Mouse (Mus musculus) embryo, embryonic 10 days (tissue): ENCODE measurements around the gene B3galnt1.

Experiments
- DNase-seq: peaks from one replicate; pipeline ENCODE4 v3.0.0-alpha.2; 2015; ENCODE audit warnings: low spot score

The B3galnt1 gene

DNA sequence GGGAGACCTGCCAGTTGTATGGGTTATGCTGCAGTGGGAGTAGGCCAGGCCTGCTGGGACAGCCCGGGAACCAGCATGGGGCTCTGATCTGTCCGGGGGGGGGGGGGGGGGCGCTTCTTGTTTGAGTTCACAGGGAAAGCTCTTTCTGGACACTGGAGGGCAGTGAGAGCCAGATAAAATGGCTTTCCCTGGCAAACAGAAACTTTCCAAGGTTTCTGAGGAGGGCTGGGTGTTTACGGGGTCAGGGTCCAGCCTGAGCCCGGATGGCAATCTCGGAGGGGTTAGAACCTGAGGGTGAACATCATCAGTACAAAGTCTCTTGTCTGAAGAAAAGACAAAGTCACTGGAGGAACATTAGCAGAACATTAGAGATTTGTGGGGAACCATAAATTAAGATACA is 35.4 kb downstream of the B3galnt1 start:
- no peak for DNase-seq

DNA sequence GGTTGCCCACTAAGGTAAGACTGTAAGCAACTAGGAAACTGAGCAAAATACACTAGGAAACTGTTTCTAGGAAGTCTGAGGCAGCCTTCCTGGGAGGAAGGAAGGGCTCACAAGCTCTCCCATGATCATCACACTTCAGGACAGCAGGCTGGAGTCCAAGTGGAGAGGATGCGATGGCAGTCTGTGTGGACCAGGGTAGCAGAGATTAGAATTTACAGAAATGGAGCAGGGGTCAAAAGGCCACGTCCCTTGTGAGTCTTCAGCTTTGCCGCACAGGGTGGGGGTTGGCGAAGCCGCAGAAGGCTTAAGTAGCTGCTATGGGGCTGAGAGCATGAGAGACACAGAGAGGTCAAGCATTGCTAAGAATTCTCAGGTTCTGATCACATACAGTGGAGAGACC is 37.1 kb downstream of the B3galnt1 start:
- peak; percentile 36 for DNase-seq

DNA sequence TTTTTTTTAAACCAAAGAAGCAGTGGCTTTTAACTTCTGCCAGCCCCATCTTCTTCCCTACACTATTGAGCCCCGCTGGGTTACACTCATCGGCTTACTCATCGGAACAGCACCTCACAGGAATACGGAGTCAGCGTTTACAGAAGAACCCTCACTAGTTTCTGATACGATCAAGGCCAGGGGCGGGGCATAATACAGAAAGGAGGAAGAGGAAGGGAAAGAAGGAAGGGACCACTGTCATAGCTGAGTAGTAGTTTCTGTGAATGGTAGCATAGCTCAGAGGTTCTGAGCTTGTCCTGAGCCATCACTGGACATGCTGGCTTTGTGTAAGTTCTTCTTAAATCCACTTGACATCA is 38.8 kb downstream of the B3galnt1 start:
- DNase-seq = no peak

DNA sequence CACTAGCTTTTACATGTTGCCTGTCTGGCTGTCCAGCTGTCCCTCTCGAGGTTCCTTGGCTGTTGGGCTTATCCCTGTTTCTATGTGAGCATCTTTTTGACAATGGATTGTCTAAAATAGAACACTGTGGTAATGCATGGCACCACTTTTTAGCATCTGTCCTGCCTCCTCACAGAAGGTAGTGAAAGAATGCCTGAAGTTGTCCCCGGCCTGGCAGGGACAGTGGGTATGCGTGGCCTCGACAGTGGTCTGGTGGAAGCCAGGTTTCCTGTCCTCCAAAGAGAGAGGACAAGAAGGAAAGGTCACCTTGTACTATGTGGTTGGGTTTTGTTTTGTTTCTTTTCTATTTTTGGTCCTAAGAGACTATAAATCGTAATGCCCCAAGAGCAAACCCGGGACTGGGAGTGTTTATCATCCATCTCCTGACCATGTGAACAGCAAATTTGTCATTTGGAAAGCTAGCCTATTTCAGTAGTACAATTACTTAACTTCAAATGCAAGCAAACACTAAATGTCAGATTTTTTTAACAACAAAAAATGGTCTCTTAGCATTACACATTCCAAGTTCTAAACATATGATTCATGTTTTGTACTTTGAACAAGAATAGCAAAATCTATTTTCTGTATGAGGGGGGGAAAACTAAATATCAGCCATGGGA is 39.3 kb downstream of the B3galnt1 start:
- no peak for DNase-seq

DNA sequence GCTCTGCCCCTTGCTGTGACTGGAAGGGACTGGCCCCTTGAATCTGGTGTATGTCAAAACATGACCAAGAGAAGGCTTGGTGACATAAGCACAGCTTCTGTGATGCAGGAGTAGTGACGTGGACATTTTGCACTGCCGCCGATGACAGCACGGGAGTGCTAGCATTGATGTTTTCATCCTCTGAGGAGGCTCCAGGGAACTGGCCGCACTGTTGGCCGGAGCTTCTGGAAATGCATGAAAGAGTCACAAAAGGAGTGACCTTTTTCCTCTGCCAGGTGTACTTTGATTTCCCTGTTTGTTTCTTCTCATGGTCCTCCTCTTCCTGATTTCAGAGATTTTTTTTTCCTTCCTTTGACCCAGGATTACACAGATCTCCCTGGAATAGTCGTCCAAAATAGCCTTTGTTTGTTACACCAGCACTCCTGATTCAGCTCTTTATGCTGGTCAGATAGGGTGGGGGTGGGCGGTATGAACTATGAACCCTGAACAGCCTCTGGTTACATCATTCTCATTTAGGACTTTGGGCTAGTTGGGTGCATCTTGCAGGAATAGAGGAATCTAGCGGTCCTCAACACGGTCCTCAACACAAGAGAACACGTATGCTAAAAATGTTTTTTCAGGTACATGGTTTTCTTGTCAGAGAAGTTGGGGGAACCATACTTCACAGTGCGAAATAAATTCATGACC is 42.5 kb downstream of the B3galnt1 start:
- DNase-seq = no peak

DNA sequence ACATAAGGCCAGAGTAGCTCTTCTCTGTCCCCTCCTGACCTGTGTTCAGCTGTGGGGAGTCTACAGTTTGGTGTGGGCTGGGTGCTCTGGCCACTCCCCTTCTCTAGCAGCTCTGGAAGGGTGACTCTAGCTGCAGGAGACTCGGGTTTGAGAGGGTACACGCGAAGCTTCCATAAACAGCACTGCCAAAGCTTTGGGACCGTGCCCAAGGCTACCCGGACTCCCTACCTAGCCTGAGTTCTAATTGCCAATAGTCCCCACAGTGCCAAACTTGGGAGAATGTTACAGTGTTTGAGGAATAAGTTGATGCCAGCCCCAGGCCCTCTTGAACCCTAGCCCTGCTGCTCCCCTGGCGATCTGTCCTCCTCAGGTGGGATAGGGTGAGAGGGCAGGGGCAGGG is 43.2 kb downstream of the B3galnt1 start:
- DNase-seq = no peak

DNA sequence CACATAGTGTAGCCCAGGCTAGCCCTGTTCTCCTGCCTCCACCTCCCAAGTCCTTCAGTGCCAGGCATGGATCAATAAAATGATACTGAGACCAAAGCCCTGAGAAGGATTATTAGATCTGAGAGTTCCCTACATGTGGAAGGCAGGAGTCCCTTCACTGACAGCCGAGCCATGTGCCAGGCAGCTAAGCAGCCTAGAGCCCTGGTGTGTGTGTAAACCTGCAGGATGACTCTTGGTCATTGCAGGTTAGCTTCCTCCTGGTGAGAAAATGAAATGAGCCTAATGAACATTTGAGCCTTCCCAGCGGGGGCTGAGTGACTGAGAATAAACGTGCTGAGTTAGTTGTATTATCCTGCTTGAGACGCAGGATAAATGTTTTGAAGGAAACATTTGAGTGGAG is 49.2 kb downstream of the B3galnt1 start:
- DNase-seq = no peak

DNA sequence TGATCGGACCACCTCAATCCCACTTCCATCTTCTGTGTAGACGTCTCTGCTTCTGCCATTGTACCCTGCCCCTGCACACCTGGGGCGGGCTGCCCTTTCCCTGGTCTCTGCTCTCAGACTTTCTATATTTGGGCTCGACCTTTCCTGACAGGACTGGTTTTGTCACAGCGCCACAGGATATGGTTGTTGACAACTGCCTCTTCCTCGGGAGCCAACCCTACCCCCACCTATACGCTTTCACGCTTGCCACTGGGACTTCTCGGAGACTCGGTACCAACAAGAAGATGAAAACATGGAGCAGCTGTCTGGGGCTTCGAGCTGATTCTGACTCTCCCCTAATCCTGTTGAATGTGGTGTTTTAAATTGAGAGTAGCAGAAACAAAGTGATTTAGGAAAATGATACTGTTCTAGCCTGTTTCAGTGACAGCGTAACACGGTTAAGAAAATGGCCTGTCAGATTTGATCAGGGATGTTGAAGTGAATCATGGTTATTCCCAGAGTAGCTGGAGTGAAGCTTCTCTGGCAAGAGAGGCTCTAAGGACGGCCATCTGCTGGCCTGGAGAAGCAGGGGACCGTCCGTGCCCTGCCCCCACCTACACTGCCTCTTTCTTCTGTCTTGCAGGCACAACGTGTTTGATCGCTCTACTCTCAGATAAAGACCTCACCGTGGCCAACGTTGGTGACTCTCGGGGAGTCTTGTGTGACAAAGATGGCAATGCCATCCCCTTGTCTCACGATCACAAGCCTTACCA is 49.9 kb downstream of the B3galnt1 start:
- no peak for DNase-seq

DNA sequence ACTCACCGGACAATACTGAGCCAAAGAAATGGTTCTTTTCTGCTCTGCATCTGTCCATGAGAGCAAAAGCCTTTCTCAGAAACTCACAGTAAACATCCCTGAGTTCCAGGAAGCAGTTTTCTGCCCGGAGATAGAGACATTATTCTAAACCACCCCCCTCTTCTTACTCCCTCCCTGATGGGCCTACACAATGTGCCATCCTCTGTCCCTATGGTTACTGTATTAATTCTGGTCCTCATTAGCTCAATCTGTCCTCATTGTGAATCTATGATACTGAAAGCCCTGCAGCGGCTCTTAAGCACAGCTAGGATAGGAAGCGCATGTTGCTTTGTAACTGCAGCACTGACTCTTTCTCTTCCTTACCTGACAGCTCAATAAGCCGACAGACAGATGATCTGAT is 53.7 kb downstream of the B3galnt1 start:
- no peak for DNase-seq

DNA sequence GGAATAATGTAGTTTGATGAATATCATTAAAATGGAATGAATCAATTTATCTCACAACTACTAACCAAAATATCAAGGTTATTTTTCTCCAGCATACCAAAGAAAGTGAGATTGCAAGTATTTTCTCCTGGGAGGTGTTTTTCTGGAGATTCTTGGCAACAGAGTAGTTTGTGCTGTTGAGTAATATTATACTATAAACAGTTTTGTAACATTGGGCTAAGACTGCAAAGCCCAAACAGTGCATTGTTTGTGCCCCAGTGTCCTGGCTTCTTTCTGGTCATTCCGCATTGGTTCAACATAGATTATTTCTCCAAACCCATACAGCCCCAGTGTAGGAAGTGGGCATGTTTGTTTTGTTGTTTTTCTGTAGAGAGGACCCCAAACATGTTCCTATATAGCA is 55.0 kb downstream of the B3galnt1 start:
- DNase-seq = no peak

DNA sequence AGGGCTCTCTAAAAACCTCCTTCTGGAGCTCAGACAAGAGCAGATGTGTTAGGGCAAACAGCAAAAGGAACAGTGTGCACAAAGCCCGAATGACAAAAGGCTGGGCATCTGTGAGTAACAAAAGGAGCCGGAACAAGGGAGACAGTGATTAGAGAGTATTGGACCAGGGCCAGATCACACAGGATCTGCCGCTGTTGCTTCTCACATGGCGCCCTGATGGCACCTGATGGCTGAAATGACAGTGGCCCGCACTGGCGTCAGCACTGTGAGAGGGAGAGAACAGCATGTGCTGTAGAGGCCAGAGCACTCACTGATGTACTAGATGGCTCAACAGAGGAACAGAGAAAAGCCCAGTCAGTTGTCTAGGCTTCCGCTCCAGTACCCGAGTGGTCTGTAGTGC is 55.8 kb downstream of the B3galnt1 start:
- no peak for DNase-seq

DNA sequence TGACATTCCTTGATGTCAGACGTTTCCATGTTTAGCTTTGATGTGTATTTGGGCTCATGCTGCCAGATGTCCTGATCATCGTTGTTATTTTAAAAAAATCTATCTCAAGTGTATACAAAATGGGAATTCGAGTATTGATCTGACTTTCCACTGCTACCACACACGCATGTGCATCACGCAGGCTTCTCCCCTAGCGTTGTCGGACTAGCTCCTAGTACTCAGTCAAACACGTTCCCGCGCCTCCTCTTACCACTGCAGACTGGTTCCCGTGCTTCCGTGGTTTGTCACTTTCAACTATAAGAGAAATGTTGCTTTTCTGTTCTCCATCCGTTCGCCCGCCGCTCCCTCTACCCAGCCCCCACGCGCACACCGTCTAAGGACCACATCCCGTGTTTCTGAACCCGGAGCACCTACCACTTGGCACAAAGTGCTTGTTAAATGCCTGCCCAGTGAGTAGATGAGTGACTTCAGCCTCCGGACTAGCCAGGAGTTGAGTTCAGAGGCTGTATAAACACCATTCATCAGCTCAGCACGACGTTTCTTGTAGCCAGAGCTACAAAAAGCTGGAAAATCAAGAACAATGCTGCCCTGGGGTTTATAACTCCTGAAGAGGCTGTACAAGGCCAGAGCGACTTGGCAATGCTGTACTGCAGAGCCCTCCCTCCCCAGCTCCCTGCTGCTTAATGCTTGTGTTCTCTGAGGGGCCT is 62.7 kb downstream of the B3galnt1 start:
- DNase-seq = peak; percentile 63

DNA sequence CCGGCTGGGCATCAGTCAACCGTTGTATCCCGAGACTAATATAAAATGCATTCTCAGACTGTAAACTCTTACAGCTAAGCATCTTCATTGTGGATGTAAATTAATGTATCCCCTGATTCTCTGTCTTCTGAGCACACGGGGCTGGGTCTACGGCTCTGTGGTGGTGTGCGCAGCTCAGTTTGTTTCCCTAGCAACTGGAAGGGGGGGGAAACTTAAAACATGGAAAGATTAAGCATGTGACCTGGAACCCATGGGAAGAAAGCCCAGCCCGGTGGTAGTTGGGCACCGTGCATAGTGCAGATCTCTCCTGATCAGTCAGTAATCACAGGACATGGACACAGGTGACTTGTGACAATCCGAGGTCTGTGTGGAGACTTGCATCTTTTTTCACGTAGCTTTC is 63.3 kb downstream of the B3galnt1 start:
- DNase-seq = no peak

DNA sequence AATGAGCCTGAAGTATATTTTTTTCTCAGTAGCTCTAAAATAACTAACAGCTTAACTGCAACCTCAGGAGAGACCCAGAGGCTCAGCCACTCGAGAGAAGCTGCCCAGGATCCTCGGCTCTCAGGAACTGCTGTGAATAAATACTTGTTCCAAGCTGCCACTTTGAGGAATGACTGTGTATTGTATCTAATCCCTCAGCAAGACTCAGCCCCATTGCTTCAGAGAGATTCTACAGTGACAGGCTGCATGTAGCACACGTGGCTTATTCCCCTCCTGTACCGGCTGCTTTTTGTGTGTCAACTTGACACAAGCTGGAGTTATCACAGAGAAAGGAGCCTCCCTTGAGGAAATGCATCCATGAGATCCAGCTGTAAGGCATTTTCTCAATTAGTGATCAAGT is 66.1 kb downstream of the B3galnt1 start:
- no peak for DNase-seq

DNA sequence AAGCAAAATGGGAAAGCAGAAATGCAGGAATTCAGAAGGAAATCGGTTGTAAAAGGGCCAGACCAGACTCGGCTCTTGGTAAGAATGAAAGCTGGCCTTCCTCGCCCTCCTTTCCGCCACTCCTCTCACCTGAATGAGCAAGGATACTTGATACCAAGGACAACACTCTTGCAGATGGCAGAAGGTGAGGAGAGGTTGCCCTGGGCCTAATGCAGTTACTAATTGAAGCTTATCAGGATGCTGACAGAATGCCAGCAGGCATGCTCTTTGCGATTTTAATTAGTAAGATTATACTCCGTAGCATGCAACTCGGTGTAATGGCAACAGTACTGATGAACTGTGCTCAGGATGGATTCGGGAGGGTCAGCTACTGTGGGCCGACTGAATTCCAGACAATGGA is 67.2 kb downstream of the B3galnt1 start:
- DNase-seq = no peak

DNA sequence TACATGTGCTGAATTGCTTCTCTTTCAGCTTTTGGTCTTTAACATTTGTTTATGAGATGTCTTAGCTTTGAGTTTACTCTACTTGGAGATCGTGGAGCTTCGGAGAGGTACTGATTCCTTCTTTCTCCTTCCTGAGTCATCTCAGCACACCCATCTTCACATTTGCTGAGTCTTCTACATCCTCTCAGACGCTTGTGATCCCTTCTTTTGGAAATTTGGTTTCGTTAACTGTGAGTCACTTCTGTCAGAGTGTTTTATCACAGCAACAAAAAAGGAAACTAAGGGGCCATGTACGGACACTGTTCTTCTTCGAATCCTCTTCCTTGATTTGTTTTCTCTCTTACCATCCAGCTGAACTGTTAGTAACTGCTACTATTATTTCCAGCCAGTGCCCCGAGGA is 69.2 kb downstream of the B3galnt1 start:
- DNase-seq = no peak

DNA sequence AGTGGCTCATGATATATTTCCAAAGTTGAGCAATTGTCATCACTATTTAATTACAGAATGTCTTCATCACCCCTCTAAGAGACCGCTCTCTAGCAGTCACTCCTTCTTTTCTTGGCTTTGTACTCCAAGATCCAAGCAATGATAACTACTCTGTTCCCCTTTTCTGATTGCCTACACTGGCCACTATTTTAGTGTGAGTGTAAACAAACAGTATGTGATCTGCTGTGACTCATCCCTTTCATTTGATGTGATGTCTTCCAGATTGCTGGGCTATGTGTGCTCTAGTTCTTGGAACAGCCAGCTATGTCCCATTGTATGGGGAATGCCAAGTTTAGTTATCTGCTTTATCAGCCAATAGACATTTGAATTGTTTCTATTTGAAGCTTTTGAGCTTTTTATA is 71.4 kb downstream of the B3galnt1 start:
- DNase-seq = no peak

DNA sequence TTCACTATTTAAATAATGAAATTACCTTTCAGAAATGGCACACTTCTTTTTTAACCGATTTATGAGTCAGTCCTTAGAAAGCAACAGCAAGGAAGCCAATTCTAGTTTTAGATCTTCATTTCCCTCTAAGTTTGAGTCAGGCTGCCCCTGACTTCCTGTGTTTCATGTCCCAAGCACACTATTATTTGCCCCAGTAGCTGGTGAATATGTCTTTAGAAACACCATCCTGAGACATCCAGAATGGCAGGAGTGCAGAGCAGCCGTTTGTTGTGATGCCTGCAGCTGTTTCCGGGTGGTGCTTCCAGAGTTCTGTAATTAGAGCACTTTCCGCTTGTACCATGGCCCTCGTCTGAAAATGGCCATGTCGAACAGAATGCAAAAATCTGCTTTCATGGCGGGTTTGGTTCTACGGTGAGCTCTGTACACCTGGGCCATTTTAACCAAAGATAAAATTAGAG is 73.7 kb downstream of the B3galnt1 start:
- no peak for DNase-seq

DNA sequence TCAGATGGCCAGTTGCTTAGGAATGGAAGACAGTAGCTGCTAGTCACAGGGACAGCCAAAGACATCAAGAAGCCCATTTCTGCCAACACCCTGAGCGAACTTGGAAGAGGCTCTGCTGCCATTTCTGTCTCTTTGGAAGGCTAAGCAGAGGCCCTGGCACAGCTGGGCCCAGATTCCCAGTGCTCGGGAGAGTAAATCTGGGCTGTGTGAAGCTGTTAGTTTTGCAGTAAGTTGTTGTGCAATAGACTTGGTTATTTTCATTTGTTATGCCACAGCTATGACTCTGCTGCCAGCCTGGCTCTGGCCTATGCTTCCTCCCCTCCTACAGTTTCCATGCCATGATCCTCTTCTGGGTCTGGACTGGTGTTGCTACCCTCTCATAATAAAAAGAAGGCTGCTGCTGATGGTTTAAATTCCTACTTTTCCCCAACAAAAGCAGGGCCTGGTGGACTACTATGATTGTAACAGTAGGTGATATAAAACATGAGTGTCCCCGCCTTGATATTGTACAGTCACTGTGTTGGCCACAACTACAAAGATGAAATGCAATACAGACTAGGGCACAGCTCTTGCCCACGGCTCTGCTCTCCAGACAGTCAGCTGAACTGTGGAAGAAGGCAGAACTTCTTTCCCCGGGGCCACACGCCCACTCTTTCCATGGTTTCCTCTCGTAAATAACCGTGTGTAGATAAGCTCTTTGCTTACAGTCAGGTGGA is 74.2 kb downstream of the B3galnt1 start:
- no peak for DNase-seq
